12 mouse cellular contexts compared by ENCODE assay signal in genomic region chr6:140208375-140208774, GRCm38 (mm10).
DNase-seq lines count a peak whose midpoint lies in the region; ATAC-seq and TF ChIP-seq lines count a peak whose summit lies in the region.
"Had no signal": no experiment of that assay in that cellular context is flagged by ENCODE, and none has a peak within 500 bp of the region (broad histone marks: within the 10 kb centered on the region; RNA-seq: fewer than 3 reads in every experiment).

No protein-coding gene starts in this region.

- 0 out of 2 replicates have a peak, but pooled peaks have one; percentile 52 for ATAC-seq in hindbrain, embryonic 15.5 days (ENCODE audit: low FRiP score, low read depth)
- ATAC-seq in hindbrain, embryonic 12.5 days (ENCODE audit: low FRiP score) = no peak
- ATAC-seq: CD4-positive, CD25-positive, alpha-beta regulatory T cell, adult 4 months; intestine, embryonic 16.5 days had no signal

- DNase-seq in adrenal gland, adult (ENCODE audit: inconsistent age in 2 of 2, low spot score in 1 of 2) = peak; percentile 46 to 93
- DNase-seq in brain, embryonic 14.5 days (ENCODE audit: low read depth) = peak; percentile 53
- peak; percentile 77 for DNase-seq in lung, postnatal 25 days (ENCODE audit: low spot score)
- DNase-seq in thymus, postnatal 10 days (ENCODE audit: low spot score in 2 of 2) = no peak
- no peak for DNase-seq in frontal cortex, postnatal 14 days (ENCODE audit: low spot score in 2 of 2)
- DNase-seq in gastrocnemius, adult 18-20 months (ENCODE audit: low spot score) = no peak
- DNase-seq: heart, adult 18-20 months had no signal

- no peak for TF ChIP-seq POLR2A in brain, embryonic 14.5 days (IDR thresholded peaks at IDR 0.05; ENCODE audit: borderline replicate concordance, extremely low read depth, insufficient read depth, insufficient read length, poor library complexity, severe bottlenecking)

- H3K9me3 ChIP-seq in hindbrain, embryonic 15.5 days = no peaks in the 10 kb centered on the region
- H3K9me3 ChIP-seq in hindbrain, embryonic 12.5 days (replicated peaks) = no peaks in the 10 kb centered on the region; the same call in 1 of the 2 replicates
- H3K9me3 ChIP-seq: limb, embryonic 13.5 days had no signal

- no peak overlapping the region for H3K4me3 ChIP-seq in hindbrain, embryonic 15.5 days
- no peak overlapping the region for H3K4me3 ChIP-seq in hindbrain, embryonic 12.5 days
- H3K4me3 ChIP-seq: limb, embryonic 13.5 days had no signal

- no peak overlapping the region for H3K4me2 ChIP-seq in hindbrain, embryonic 15.5 days
- no peak overlapping the region for H3K4me2 ChIP-seq in hindbrain, embryonic 12.5 days (replicated peaks)
- H3K4me2 ChIP-seq: limb, embryonic 13.5 days had no signal

- H3K27ac ChIP-seq in hindbrain, embryonic 15.5 days (replicated peaks) = no peak overlapping the region
- no peak overlapping the region for H3K27ac ChIP-seq in hindbrain, embryonic 12.5 days
- H3K27ac ChIP-seq: limb, embryonic 13.5 days had no signal

- 66% methylated on average over 3 of the region's 3 CpGs for WGBS in hindbrain, embryonic 15.5 days
- WGBS in hindbrain, embryonic 12.5 days = 75% methylated on average over 3 of the region's 3 CpGs

- no peaks in the 10 kb centered on the region for H3K36me3 ChIP-seq in hindbrain, embryonic 15.5 days
- no peaks in the 10 kb centered on the region for H3K36me3 ChIP-seq in hindbrain, embryonic 12.5 days
- H3K36me3 ChIP-seq: limb, embryonic 13.5 days had no signal

- H3K4me1 ChIP-seq in hindbrain, embryonic 15.5 days (replicated peaks) = no peaks in the 10 kb centered on the region
- H3K4me1 ChIP-seq in hindbrain, embryonic 12.5 days = no peaks in the 10 kb centered on the region
- H3K4me1 ChIP-seq: limb, embryonic 13.5 days had no signal

- no peaks in the 10 kb centered on the region for H3K27me3 ChIP-seq in hindbrain, embryonic 15.5 days
- no peaks in the 10 kb centered on the region for H3K27me3 ChIP-seq in hindbrain, embryonic 12.5 days
- H3K27me3 ChIP-seq: limb, embryonic 13.5 days had no signal

- TF ChIP-seq CTCF in brain, embryonic 14.5 days (IDR thresholded peaks at IDR 0.05; ENCODE audit: borderline replicate concordance, extremely low read depth, insufficient read depth, insufficient read length) = no peak

- H3K9ac ChIP-seq in hindbrain, embryonic 15.5 days = no peak overlapping the region
- H3K9ac ChIP-seq in hindbrain, embryonic 12.5 days = no peak overlapping the region
- H3K9ac ChIP-seq: limb, embryonic 13.5 days had no signal

Comparison
In these comparisons a context has a peak if more than half of its experiments do, and no peak if none do; other contexts are left out.
1. DNase-seq: peak in adrenal gland, adult (2 of 2), brain, embryonic 14.5 days (single experiment) and lung, postnatal 25 days (single experiment); none in thymus, postnatal 10 days (0 of 2), frontal cortex, postnatal 14 days (0 of 2) and gastrocnemius, adult 18-20 months (single experiment).